9 mouse cellular contexts compared by ENCODE assay signal in genomic region chrX:139219017-139219416, GRCm38 (mm10). TPM values are rescaled to one million over a fixed set of nuclear protein-coding genes. Genes with fewer than 3 reads are reported as not detected.
DNase-seq lines count a peak whose midpoint lies in the region; ATAC-seq and TF ChIP-seq lines count a peak whose summit lies in the region.
"Had no signal": no experiment of that assay in that cellular context is flagged by ENCODE, and none has a peak within 500 bp of the region (broad histone marks: within the 10 kb centered on the region; RNA-seq: fewer than 3 reads in every experiment).

No protein-coding gene starts in this region.

- intact Hi-C loops in heart, postnatal 14 days (cut with DNase I): loop anchor here (10.0 kb wide), 2 partner anchors 146 to 466 kb away; partner anchors contain the start of gene Tbc1d8b

- H3K9me3 ChIP-seq in E14TG2a.4 (ENCODE audit: low read length): no peaks in the 10 kb centered on the region
- no peaks in the 10 kb centered on the region for H3K9me3 ChIP-seq in midbrain, embryonic 16.5 days (replicated peaks; ENCODE audit: control insufficient read depth, low read length, poor library complexity, severe bottlenecking)

- H3K27me3 ChIP-seq in E14TG2a.4 (ENCODE audit: insufficient read depth, low read length): no peaks in the 10 kb centered on the region
- no peaks in the 10 kb centered on the region for H3K27me3 ChIP-seq in midbrain, embryonic 16.5 days (ENCODE audit: control insufficient read depth, insufficient read depth, low read depth, low read length)

- TF ChIP-seq CTCF in E14TG2a.4 (conservative IDR thresholded peaks at IDR 0.05; ENCODE audit: low read length): peak; percentile 57

- H3K4me3 ChIP-seq in E14TG2a.4 (replicated peaks; ENCODE audit: low read length): no peak overlapping the region
- H3K4me3 ChIP-seq in midbrain, embryonic 16.5 days (ENCODE audit: low read depth, low read length): no peak overlapping the region

- H3K27ac ChIP-seq in midbrain, embryonic 16.5 days (ENCODE audit: low read length): no peak overlapping the region

- no peak overlapping the region for H3K9ac ChIP-seq in midbrain, embryonic 16.5 days (ENCODE audit: low read depth, low read length)

- H3K4me2 ChIP-seq in midbrain, embryonic 16.5 days (ENCODE audit: low read length): no peak overlapping the region

- ATAC-seq in frontal cortex, adult (ENCODE audit: low TSS enrichment): peak; percentile 65; the same call in 1 of the 2 replicates
- ATAC-seq in midbrain, embryonic 16.5 days: 0 out of 2 replicates have a peak, but pooled peaks have one; percentile 49
- no peak for ATAC-seq in erythroblast, adult 5-6 weeks (replicated peaks; ENCODE audit: low FRiP score, poor library complexity, severe bottlenecking)

- WGBS in midbrain, embryonic 16.5 days: 32% methylated on average over 2 of the region's 2 CpGs

- H3K4me1 ChIP-seq in E14TG2a.4 (replicated peaks; ENCODE audit: low read depth, low read length): no peaks in the 10 kb centered on the region
- H3K4me1 ChIP-seq in midbrain, embryonic 16.5 days (ENCODE audit: control insufficient read depth, insufficient read depth, low read length): no peaks in the 10 kb centered on the region

- peak; percentile 25 to 49 for DNase-seq in heart, postnatal 14 days
- DNase-seq in heart, adult 11 months: no peak
- DNase-seq in adrenal gland, postnatal 25 days: peak; percentile 13
- peak; percentile 11 for DNase-seq in layer of hippocampus, adult 9-11 months

- H3K36me3 ChIP-seq in E14TG2a.4 (ENCODE audit: insufficient read depth, low read length): no peaks in the 10 kb centered on the region
- no peaks in the 10 kb centered on the region for H3K36me3 ChIP-seq in midbrain, embryonic 16.5 days (ENCODE audit: control insufficient read depth, insufficient read depth, low read length)

RNA-seq across cellular contexts. Expression of gene Mum1l1, which starts 9.2 kb away (rescaled TPM):
- total RNA-seq in heart, postnatal 14 days (2021): 1 to 10 TPM; 3.0 to 3.2 TPM
- total RNA-seq in adrenal gland, postnatal 25 days (2021): 3.1 and 4.5 TPM in 2 replicates
- 9.7 and 10.4 TPM in 2 replicates for polyA plus RNA-seq in midbrain, embryonic 16.5 days (2015; fragmentation: Nextera tagmentation; extraction: Ambion mirVana)
- total RNA-seq in erythroblast, adult 5-6 weeks (2015; ENCODE audit: low replicate concordance): not detected in 2 replicates
- total RNA-seq in erythroblast, adult 5-6 weeks (2017; ENCODE audit: low replicate concordance): not detected in 2 replicates

RNA-seq across cellular contexts. Expression of gene 4933428M09Rik, which starts 40.0 kb away (rescaled TPM):
- not detected for total RNA-seq in heart, postnatal 14 days (2021)
- not detected in 2 replicates for total RNA-seq in adrenal gland, postnatal 25 days (2021)
- not detected in 2 replicates for polyA plus RNA-seq in midbrain, embryonic 16.5 days (2015; fragmentation: Nextera tagmentation; extraction: Ambion mirVana)
- not detected in 2 replicates for total RNA-seq in erythroblast, adult 5-6 weeks (2015; ENCODE audit: low replicate concordance)
- total RNA-seq in erythroblast, adult 5-6 weeks (2017; ENCODE audit: low replicate concordance): not detected in 2 replicates
- total RNA-seq: layer of hippocampus, postnatal 36 days had no signal
